Mouse (Mus musculus): ENCODE measurements at regions not wholly inside any gene's neighbourhood (a gene's known extent, or its start where the extent isn't known, plus 50 kb on each side); places are given as distances from the start of the nearest gene placed in this dataset.

GRCm38 (mm10) chr10:118050152-118050641, 91.4 kb upstream of the Mdm1 start:
- TF ChIP-seq CTCF (IDR thresholded peaks at IDR 0.05; ENCODE audit: low read depth, low read length) (no peak), POLR2A (IDR thresholded peaks at IDR 0.05; ENCODE audit: borderline replicate concordance, low read depth, low read length) (no peak)
